Mouse (Mus musculus): Measurements from ENCODE around the gene Ttbk1. TPM values are rescaled to one million over a fixed set of nuclear protein-coding genes. Genes with fewer than 3 reads are reported as not detected.

Gene Ttbk1
- polyA plus RNA-seq, 1 experiment: 0.01 TPM

DNA sequence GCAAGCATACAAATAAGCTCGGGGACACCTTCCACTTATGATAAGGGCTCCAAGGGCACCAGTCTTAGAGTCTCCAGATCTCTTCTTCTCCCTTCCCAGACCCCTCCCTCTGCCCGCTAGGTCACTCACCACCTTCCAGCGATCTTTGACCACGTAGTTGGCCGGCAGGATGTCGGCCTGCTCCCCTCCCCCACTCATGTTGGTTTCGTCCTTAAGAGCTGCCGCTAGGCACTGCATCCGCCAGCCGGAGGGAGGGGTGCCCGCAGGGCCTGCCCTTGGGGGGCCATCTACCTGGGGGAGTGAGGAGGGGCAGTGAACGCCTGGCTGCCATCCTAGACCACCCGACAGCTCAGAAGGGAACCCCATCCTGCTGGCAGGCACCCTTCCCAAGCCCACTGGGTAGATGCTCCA lies 3.4 kb downstream of the Ttbk1 start:
- Histone ChIP-seq H3K4me3 (replicated peaks) (no peak overlapping the region), H3K9me3 (ENCODE audit: control insufficient read depth, low read length) (peaks cover 3% of the 10 kb centered on the region; the same call in 1 of the 2 replicates), H3K36me3 (ENCODE audit: control insufficient read depth) (no peaks in the 10 kb centered on the region), H3K4me1 (ENCODE audit: control insufficient read depth) (no peaks in the 10 kb centered on the region), H3K27me3 (ENCODE audit: control insufficient read depth) (peaks cover 68% of the 10 kb centered on the region)
- TF ChIP-seq TAL1 (IDR thresholded peaks at IDR 0.05; ENCODE audit: low read length) (no peak), GATA1 (IDR thresholded peaks at IDR 0.05; ENCODE audit: low read length) (no peak)

GRCm38 (mm10) chr17:46483561-46484001 lies 3.9 kb downstream of the Ttbk1 start:
- Histone ChIP-seq H3K4me1 (ENCODE audit: control insufficient read depth) (no peaks in the 10 kb centered on the region), H3K27me3 (ENCODE audit: control insufficient read depth) (peaks cover 64% of the 10 kb centered on the region), H3K9me3 (ENCODE audit: control insufficient read depth, low read length) (peaks cover 3% of the 10 kb centered on the region; the same call in 1 of the 2 replicates), H3K36me3 (ENCODE audit: control insufficient read depth) (no peaks in the 10 kb centered on the region), H3K4me3 (replicated peaks) (no peak overlapping the region)
- TF ChIP-seq GATA1 (IDR thresholded peaks at IDR 0.05; ENCODE audit: low read length) (no peak), TAL1 (IDR thresholded peaks at IDR 0.05; ENCODE audit: low read length) (no peak)

DNA sequence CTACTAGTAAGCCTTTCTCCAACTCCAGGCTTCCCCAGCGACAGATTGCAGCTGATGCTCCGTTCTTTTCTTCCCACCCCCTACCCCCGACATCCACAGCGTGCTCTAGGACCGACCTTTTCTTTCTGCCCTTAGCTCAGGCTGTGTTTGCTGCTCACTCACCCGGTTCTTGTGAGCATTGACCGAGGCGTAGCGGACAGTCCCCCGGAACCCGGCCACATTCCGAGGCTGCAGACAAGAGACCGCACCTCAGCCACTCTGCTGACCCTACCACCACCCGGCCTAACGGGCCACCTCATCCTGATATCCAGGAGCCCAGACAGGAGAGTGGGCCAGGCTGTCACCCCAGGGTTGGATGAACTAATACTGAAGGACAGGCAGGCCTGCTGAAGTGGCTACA lies 10.2 kb downstream of the Ttbk1 start:
- Histone ChIP-seq H3K9me3 (ENCODE audit: control insufficient read depth, low read length) (no peaks in the 10 kb centered on the region), H3K4me3 (replicated peaks) (no peak overlapping the region), H3K27me3 (ENCODE audit: control insufficient read depth) (peaks cover 3% of the 10 kb centered on the region; the same call in 1 of the 2 replicates), H3K4me1 (ENCODE audit: control insufficient read depth) (no peaks in the 10 kb centered on the region), H3K36me3 (ENCODE audit: control insufficient read depth) (no peaks in the 10 kb centered on the region)
- TF ChIP-seq TAL1 (IDR thresholded peaks at IDR 0.05; ENCODE audit: low read length): no peak
- no peak for TF ChIP-seq GATA1 (IDR thresholded peaks at IDR 0.05; ENCODE audit: low read length)

DNA sequence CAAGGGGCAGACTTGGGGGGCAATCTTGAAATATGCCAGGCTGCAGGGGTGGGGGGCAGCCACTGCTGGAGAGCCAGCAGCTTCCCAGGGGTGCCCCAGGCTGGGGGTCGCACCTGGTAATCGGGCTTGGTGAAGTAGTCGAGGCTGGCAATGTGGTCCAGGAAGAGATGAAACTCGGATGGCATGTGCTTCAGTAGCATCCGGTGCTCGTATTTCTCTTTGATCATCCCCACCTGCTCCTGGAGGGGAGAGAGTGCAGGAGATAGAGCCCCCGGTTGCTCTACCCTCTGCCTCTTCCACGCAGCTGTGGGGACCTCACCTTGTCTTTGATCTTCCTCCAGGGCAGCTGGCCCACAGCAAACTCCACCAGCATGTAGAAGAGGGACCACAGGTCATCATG lies 10.9 kb downstream of the Ttbk1 start:
- H3K4me3 ChIP-seq (replicated peaks): no peak overlapping the region
- no peak for TF ChIP-seq TAL1 (IDR thresholded peaks at IDR 0.05; ENCODE audit: low read length)
- no peak for TF ChIP-seq GATA1 (IDR thresholded peaks at IDR 0.05; ENCODE audit: low read length)
- peaks cover 3% of the 10 kb centered on the region; the same call in 1 of the 2 replicates for H3K27me3 ChIP-seq (ENCODE audit: control insufficient read depth)
- H3K4me1 ChIP-seq (ENCODE audit: control insufficient read depth): no peaks in the 10 kb centered on the region
- H3K36me3 ChIP-seq (ENCODE audit: control insufficient read depth): no peaks in the 10 kb centered on the region
- H3K9me3 ChIP-seq (ENCODE audit: control insufficient read depth, low read length): no peaks in the 10 kb centered on the region

DNA sequence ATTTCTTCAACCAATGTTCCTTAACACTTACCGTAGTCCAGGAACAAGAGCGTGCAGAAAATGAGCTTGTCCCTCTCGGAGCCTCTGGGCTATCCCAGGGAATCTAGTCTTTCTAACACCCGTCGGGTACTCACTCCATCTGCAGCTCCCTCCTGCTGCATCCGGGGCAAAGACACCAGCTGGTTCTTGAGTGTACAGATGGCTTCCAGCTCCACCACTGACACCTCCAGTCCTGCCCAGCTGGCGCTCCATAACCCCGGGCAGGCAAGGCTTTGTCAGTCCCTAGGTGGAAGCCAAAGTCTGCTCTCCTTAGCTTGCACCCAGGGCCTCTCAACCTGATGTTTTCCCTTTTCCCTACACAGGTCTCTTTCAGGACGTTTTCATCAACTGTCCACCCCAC lies 19.6 kb downstream of the Ttbk1 start:
- Histone ChIP-seq H3K4me3 (replicated peaks) (no peak overlapping the region), H3K4me1 (ENCODE audit: control insufficient read depth) (no peaks in the 10 kb centered on the region), H3K27me3 (ENCODE audit: control insufficient read depth) (no peaks in the 10 kb centered on the region), H3K36me3 (ENCODE audit: control insufficient read depth) (no peaks in the 10 kb centered on the region), H3K9me3 (ENCODE audit: control insufficient read depth, low read length) (no peaks in the 10 kb centered on the region)
- TF ChIP-seq GATA1 (IDR thresholded peaks at IDR 0.05; ENCODE audit: low read length): no peak
- TF ChIP-seq TAL1 (IDR thresholded peaks at IDR 0.05; ENCODE audit: low read length): no peak

- TF ChIP-seq TAL1 (IDR thresholded peaks at IDR 0.05; ENCODE audit: low read length): no peak
- TF ChIP-seq GATA1 (IDR thresholded peaks at IDR 0.05; ENCODE audit: low read length): no peak
- Histone ChIP-seq H3K36me3 (ENCODE audit: control insufficient read depth) (no peaks in the 10 kb centered on the region), H3K4me3 (replicated peaks) (no peak overlapping the region), H3K27me3 (ENCODE audit: control insufficient read depth) (peaks cover 45% of the 10 kb centered on the region), H3K9me3 (ENCODE audit: control insufficient read depth, low read length) (no peaks in the 10 kb centered on the region), H3K4me1 (ENCODE audit: control insufficient read depth) (peaks cover 5% of the 10 kb centered on the region)
These were observed 25.2 kb downstream of the Ttbk1 start for GRCm38 (mm10) chr17:46462226-46462625.

DNA sequence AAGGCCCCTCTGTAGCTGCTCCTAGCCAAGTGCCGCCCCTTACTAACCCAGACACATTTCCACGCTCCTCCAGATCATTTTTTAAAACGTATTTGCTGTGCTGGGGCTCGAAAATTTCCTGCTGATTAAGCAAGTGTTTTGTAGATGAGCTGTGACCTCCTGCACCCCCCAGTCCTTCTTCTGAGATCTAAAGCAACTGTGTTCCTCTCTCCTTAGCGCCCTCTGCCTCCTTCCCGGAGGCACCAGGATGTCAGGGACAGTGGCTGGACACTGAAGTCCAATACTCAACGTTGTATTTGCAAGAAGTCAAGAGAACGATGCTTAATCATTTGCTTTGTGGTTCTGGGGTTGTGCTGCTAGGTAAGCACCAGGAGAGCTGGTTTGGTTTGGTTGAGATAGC lies 26.1 kb downstream of the Ttbk1 start:
- Histone ChIP-seq H3K4me1 (ENCODE audit: control insufficient read depth) (peaks cover 5% of the 10 kb centered on the region), H3K27me3 (ENCODE audit: control insufficient read depth) (peaks cover 51% of the 10 kb centered on the region), H3K4me3 (replicated peaks) (no peak overlapping the region), H3K9me3 (ENCODE audit: control insufficient read depth, low read length) (no peaks in the 10 kb centered on the region), H3K36me3 (ENCODE audit: control insufficient read depth) (no peaks in the 10 kb centered on the region)
- no peak for TF ChIP-seq GATA1 (IDR thresholded peaks at IDR 0.05; ENCODE audit: low read length)
- no peak for TF ChIP-seq TAL1 (IDR thresholded peaks at IDR 0.05; ENCODE audit: low read length)

GRCm38 (mm10) chr17:46460673-46461072 lies 26.8 kb downstream of the Ttbk1 start:
- Histone ChIP-seq H3K27me3 (ENCODE audit: control insufficient read depth) (peaks cover 58% of the 10 kb centered on the region), H3K9me3 (ENCODE audit: control insufficient read depth, low read length) (no peaks in the 10 kb centered on the region)
- TF ChIP-seq TAL1 (IDR thresholded peaks at IDR 0.05; ENCODE audit: low read length) (no peak), GATA1 (IDR thresholded peaks at IDR 0.05; ENCODE audit: low read length) (no peak)

DNA sequence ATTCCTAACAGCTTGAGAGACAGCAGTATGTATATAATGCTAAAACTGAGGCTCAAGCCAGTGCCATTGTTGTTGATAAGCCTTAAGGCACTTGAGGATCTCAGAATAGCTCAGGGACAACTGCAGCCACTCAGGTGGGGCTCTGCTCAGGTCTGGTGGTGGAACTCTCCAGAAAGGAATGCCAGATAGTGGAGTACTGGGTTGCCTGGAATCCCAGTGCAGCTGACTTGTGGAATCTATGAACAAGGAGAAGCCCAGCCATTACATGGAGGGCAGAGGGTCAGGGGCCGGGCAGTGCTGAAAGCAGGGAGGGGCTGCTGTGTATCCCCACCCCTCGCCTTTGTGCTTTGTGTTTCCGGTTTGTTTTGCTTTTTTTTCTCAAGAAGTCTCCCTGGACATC lies 29.0 kb downstream of the Ttbk1 start:
- Histone ChIP-seq H3K27me3 (ENCODE audit: control insufficient read depth) (peaks cover 80% of the 10 kb centered on the region), H3K36me3 (ENCODE audit: control insufficient read depth) (no peaks in the 10 kb centered on the region), H3K9me3 (ENCODE audit: control insufficient read depth, low read length) (no peaks in the 10 kb centered on the region), H3K4me1 (ENCODE audit: control insufficient read depth) (peaks cover 5% of the 10 kb centered on the region), H3K4me3 (replicated peaks) (no peak overlapping the region)
- TF ChIP-seq GATA1 (IDR thresholded peaks at IDR 0.05; ENCODE audit: low read length) (no peak), TAL1 (IDR thresholded peaks at IDR 0.05; ENCODE audit: low read length) (no peak)

More at GRCm38 (mm10) chr17:46460673-46461072, 26.8 kb downstream of the Ttbk1 start:
- Histone ChIP-seq H3K36me3 (ENCODE audit: control insufficient read depth) (no peaks in the 10 kb centered on the region), H3K4me3 (replicated peaks) (no peak overlapping the region), H3K4me1 (ENCODE audit: control insufficient read depth) (peaks cover 5% of the 10 kb centered on the region)

DNA sequence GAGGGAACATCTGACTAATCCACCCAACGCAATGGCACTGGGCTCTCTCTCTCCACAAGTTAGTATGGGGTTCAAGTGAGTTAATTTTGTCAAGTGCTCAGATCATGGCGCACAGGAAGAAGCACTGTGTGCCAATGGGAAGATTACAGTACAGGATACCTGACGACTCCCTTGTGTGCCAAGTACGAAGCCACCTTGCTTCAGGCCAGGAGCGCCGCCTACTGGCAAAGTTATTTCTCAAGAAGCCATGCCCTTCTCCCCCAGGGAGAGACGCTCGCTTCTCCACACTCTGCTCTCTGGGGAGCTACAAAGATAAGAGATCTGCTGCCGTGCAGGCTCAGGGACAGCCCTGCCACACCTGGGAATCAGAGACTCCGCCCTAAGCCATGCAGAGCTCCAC lies 29.7 kb downstream of the Ttbk1 start:
- no peaks in the 10 kb centered on the region for H3K9me3 ChIP-seq (ENCODE audit: control insufficient read depth, low read length)
- no peak overlapping the region for H3K4me3 ChIP-seq (replicated peaks)
- no peaks in the 10 kb centered on the region for H3K36me3 ChIP-seq (ENCODE audit: control insufficient read depth)
- peaks cover 87% of the 10 kb centered on the region for H3K27me3 ChIP-seq (ENCODE audit: control insufficient read depth)
- H3K4me1 ChIP-seq (ENCODE audit: control insufficient read depth): peaks cover 5% of the 10 kb centered on the region
- TF ChIP-seq GATA1 (IDR thresholded peaks at IDR 0.05; ENCODE audit: low read length): no peak
- no peak for TF ChIP-seq TAL1 (IDR thresholded peaks at IDR 0.05; ENCODE audit: low read length)
